Mouse (Mus musculus) CH12.LX (cell line): ENCODE measurements at regions not wholly inside any gene's neighbourhood (a gene's known extent, or its start where the extent isn't known, plus 50 kb on each side); places are given as distances from the start of the nearest gene placed in this dataset.
A peak's percentile ranks its signal among the peaks of the same experiment; 100 is the strongest.

Experiments
- DNase-seq: peaks from one replicate; pipeline ENCODE4 v3.0.0-alpha.2; 2013; ENCODE audit errors: extremely low read depth
- H3K27ac ChIP-seq: 2 replicates; pipeline ENCODE4 v1.5.1; 2012; ENCODE audit warnings: low read depth, mild to moderate bottlenecking, control low read depth, moderate library complexity; ENCODE audit not compliant: insufficient read depth
- H3K27me3 ChIP-seq: replicated peaks from 2 replicates; pipeline ENCODE3; 2012; ENCODE audit warnings: inconsistent platforms
- H3K36me3 ChIP-seq, 2 experiments: replicated peaks in 1 of 2; 2 replicates each; pipeline versions ENCODE3 to v1.6.1; 2012; ENCODE audit warnings: inconsistent platforms in 1 of 2, low read length in 1 of 2, mild to moderate bottlenecking in 1 of 2, mixed read lengths in 1 of 2, moderate library complexity in 1 of 2; ENCODE audit not compliant: control insufficient read depth in 1 of 2, insufficient read depth in 1 of 2
- H3K4me1 ChIP-seq, 2 experiments: 2 replicates each; pipeline ENCODE4 v1.6.1; 2012; ENCODE audit warnings: inconsistent platforms in 1 of 2, moderate library complexity in 1 of 2; ENCODE audit not compliant: insufficient read depth in 2 of 2, control insufficient read depth in 1 of 2
- H3K4me2 ChIP-seq: 2 replicates; pipeline ENCODE4 v1.6.1; 2012; ENCODE audit warnings: low read depth, mild to moderate bottlenecking, control low read depth; ENCODE audit not compliant: poor library complexity, insufficient read depth, severe bottlenecking
- H3K4me3 ChIP-seq, 3 experiments: fragments of 150-350 bp in 1 of 3; sonication (generic) in 1 of 3; replicated peaks in 1 of 3; 2 replicates each; pipeline versions ENCODE3 to v1.5.1; 2011 to 2012; ENCODE audit warnings: low read depth in 2 of 3, low read length in 2 of 3, mild to moderate bottlenecking in 2 of 3, moderate library complexity in 2 of 3, control low read depth in 1 of 3, improper control_type of control experiment in 1 of 3, inconsistent platforms in 1 of 3, mixed read lengths in 1 of 3; ENCODE audit not compliant: poor library complexity in 1 of 3
- H3K79me2 ChIP-seq: replicated peaks from 2 replicates; pipeline ENCODE4 v1.6.1; 2012; ENCODE audit warnings: mild to moderate bottlenecking, moderate library complexity; ENCODE audit not compliant: control insufficient read depth, poor library complexity, insufficient read depth, severe bottlenecking; ENCODE audit errors: extremely low read depth
- H3K9ac ChIP-seq: 2 replicates; pipeline ENCODE4 v1.6.1; 2012; ENCODE audit warnings: low read depth, mild to moderate bottlenecking, control low read depth, moderate library complexity; ENCODE audit not compliant: insufficient read depth
- H3K9me3 ChIP-seq: replicated peaks from 2 replicates; pipeline ENCODE3; 2012; ENCODE audit warnings: low read length, inconsistent platforms, mixed read lengths
- CHD1 ChIP-seq: IDR thresholded peaks from 2 replicates; pipeline ENCODE4 v1.6.1; 2012; ENCODE audit warnings: low read depth, low read length, improper control_type of control experiment, inconsistent platforms
- CHD2 ChIP-seq: IDR thresholded peaks from 2 replicates; pipeline ENCODE4 v1.6.1; 2011; ENCODE audit warnings: low read length, improper control_type of control experiment
- ELF1 ChIP-seq: IDR thresholded peaks from 2 replicates; pipeline ENCODE4 v1.6.1; 2014; ENCODE audit warnings: low read depth, mild to moderate bottlenecking, inconsistent platforms, low read length, improper control_type of control experiment
- EP300 ChIP-seq: IDR thresholded peaks from 2 replicates; pipeline ENCODE4 v1.6.1; 2011; ENCODE audit warnings: low read length, improper control_type of control experiment
- ETS1 ChIP-seq: conservative IDR thresholded peaks from 2 replicates; pipeline ENCODE4 v1.6.1; 2012; ENCODE audit warnings: low read depth, mild to moderate bottlenecking, inconsistent platforms, low read length, improper control_type of control experiment, moderate library complexity
- JUN ChIP-seq: IDR thresholded peaks from 2 replicates; pipeline ENCODE4 v1.6.1; 2011; ENCODE audit warnings: low read depth, mild to moderate bottlenecking, low read length, improper control_type of control experiment, moderate library complexity; ENCODE audit not compliant: insufficient read depth
- KAT2A ChIP-seq: IDR thresholded peaks from 2 replicates; pipeline ENCODE4 v1.6.1; 2012; ENCODE audit warnings: low read length, improper control_type of control experiment, inconsistent platforms; ENCODE audit not compliant: insufficient replicate concordance
- MAFK ChIP-seq: IDR thresholded peaks from 2 replicates; pipeline ENCODE4 v1.6.1; 2011; ENCODE audit warnings: low read length, improper control_type of control experiment; ENCODE audit not compliant: insufficient replicate concordance
- MXI1 ChIP-seq: IDR thresholded peaks from 2 replicates; pipeline ENCODE4 v1.6.1; 2011; ENCODE audit warnings: mild to moderate bottlenecking, low read depth, low read length, improper control_type of control experiment
- NRF1 ChIP-seq: IDR thresholded peaks from 2 replicates; pipeline ENCODE4 v1.6.1; 2014; ENCODE audit warnings: low read depth, mild to moderate bottlenecking, inconsistent platforms, low read length, improper control_type of control experiment, moderate library complexity
- POLR2AphosphoS2 ChIP-seq: IDR thresholded peaks from 2 replicates; pipeline ENCODE4 v1.6.1; 2011; ENCODE audit warnings: low read depth, low read length, improper control_type of control experiment
- RAD21 ChIP-seq: IDR thresholded peaks from 2 replicates; pipeline ENCODE4 v1.6.1; 2011; ENCODE audit warnings: low read depth, mild to moderate bottlenecking, low read length, improper control_type of control experiment, moderate library complexity
- RCOR1 ChIP-seq: conservative IDR thresholded peaks from 2 replicates; pipeline ENCODE4 v1.6.1; 2012; ENCODE audit warnings: low read depth, mild to moderate bottlenecking, inconsistent platforms, low read length, improper control_type of control experiment
- TCF12 ChIP-seq: IDR thresholded peaks from 2 replicates; pipeline ENCODE4 v1.6.1; 2014; ENCODE audit warnings: low read depth, mild to moderate bottlenecking, inconsistent platforms, low read length, improper control_type of control experiment
- UBTF ChIP-seq: IDR thresholded peaks from 2 replicates; pipeline ENCODE4 v1.6.1; 2012; ENCODE audit warnings: low read depth, mild to moderate bottlenecking, inconsistent platforms, low read length, improper control_type of control experiment, moderate library complexity
- USF1 ChIP-seq: IDR thresholded peaks from 2 replicates; pipeline ENCODE4 v1.6.1; 2014; ENCODE audit warnings: low read depth, mild to moderate bottlenecking, inconsistent platforms, low read length, improper control_type of control experiment
- ZC3H11A ChIP-seq: IDR thresholded peaks from 2 replicates; pipeline ENCODE4 v1.6.1; 2012; ENCODE audit warnings: low read depth, mild to moderate bottlenecking, inconsistent platforms, low read length, improper control_type of control experiment
- ZKSCAN1 ChIP-seq: IDR thresholded peaks from 2 replicates; pipeline ENCODE4 v1.6.1; 2012; ENCODE audit warnings: low read depth, inconsistent platforms, low read length, improper control_type of control experiment, borderline replicate concordance
- ZMIZ1 ChIP-seq: IDR thresholded peaks from 2 replicates; pipeline ENCODE4 v1.6.1; 2012; ENCODE audit warnings: low read depth, mild to moderate bottlenecking, inconsistent platforms, low read length, improper control_type of control experiment
- ZNF384 ChIP-seq: IDR thresholded peaks from 2 replicates; pipeline ENCODE4 v1.6.1; 2012; ENCODE audit warnings: low read depth, low read length, improper control_type of control experiment, inconsistent platforms
- dilution Hi-C: fragments of 300-500 bp; cut with MboI; formaldehyde crosslinking; loops from 2 replicates; pipeline ENCODE4 v1.14.3; 2020; ENCODE audit warnings: low sequenced_read_pairs; ENCODE audit not compliant: extremely low pct_unique_long_range_greater_than_20kb, extremely low pct_ligation_motif_present
- in situ Hi-C: fragments of 300-500 bp; cut with MboI; formaldehyde crosslinking; loops from 3 replicates; pipeline ENCODE4 v1.14.3; 2019; ENCODE audit warnings: low sequenced_read_pairs, low pct_ligation_motif_present, low pct_unique_long_range_greater_than_20kb, mixed read lengths

DNA sequence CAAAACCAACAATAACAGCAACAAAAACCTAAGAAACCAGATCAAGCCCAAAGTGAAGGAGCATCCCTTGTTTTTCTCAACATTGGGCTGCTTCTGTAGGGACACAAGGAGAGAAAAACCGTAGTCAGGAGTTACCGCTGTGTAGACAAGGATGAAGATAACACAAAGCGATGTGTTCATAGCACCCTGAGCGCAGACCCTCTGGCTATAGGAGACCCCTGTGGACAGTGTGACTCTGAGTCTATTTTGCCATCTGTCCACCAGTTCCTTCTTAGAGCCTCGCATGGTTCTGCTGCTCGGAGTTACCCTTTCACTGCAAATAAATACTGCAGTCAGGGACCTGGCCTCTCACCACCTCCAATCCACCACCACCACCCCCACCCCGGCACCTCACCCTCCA is 263.7 kb upstream of the Jarid2 start:
- no peaks in the 10 kb centered on the region for H3K36me3 ChIP-seq
- no peak for TF ChIP-seq UBTF
- no peak for TF ChIP-seq TCF12
- TF ChIP-seq ELF1, result no peak
- no peak for TF ChIP-seq ZC3H11A
- TF ChIP-seq JUN, result no peak
- no peak for TF ChIP-seq KAT2A
- TF ChIP-seq RAD21, result no peak
- TF ChIP-seq CHD1, result no peak
- TF ChIP-seq MXI1, result no peak
- TF ChIP-seq CHD2, result no peak
- TF ChIP-seq MAFK, result no peak
- TF ChIP-seq USF1, result no peak
- no peak for TF ChIP-seq RCOR1
- TF ChIP-seq ZMIZ1, result no peak
- TF ChIP-seq ZKSCAN1, result no peak
- TF ChIP-seq EP300, result no peak
- no peak for TF ChIP-seq ETS1
- TF ChIP-seq NRF1, result no peak
- no peak for TF ChIP-seq POLR2AphosphoS2
- dilution Hi-C loops, result no loop called here

DNA sequence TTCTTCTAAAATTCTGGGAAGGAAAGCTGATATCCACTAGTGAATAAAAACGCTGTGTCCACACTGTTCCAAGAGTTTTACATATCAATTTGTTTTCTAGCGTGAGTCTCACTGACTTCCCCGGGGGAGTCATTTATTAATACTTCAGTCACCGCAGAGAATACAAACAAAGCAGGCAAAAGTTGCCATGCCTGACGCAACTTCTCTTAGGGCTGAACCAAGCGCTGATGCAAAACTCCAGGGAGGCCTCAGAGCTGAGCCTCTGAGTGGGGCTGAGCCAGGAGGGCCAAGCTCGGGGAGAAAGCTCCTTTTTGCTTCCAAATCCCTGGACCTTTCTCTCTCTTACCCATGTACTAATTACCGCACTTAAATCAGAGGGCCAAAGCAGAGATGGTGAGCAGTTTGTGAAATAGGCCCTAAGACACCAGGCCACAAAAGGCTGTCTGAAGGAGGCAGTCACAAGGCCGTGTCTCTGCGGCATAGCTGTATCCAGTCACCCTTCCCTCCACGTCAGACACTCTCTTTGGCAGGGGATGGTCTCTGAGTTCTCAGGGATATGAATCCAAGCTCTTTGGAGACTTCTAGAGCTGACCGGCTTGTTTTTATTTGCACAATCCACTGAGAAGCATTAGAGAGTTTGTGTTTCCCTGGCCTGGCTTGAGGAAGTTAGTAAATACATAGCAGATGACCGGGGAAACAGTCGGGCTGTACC is 260.2 kb upstream of the Jarid2 start:
- no peak overlapping the region for H3K9ac ChIP-seq
- no peaks in the 10 kb centered on the region for H3K27me3 ChIP-seq
- TF ChIP-seq ELF1, result no peak
- TF ChIP-seq CHD2, result no peak
- no peak for TF ChIP-seq ZNF384
- no peak for TF ChIP-seq MXI1
- TF ChIP-seq ZMIZ1, result no peak
- dilution Hi-C loops, result no loop called here
- no peaks in the 10 kb centered on the region for H3K79me2 ChIP-seq
- DNase-seq, result peak; percentile 25
- no peaks in the 10 kb centered on the region for H3K36me3 ChIP-seq
- H3K4me2 ChIP-seq, result no peak overlapping the region
- H3K4me3 ChIP-seq, result no peak overlapping the region
- in situ Hi-C loops, result no loop called here
- H3K4me1 ChIP-seq, result peaks cover 5 to 46% of the 10 kb centered on the region in 2 experiments
- no peaks in the 10 kb centered on the region for H3K9me3 ChIP-seq
- H3K27ac ChIP-seq, result no peak overlapping the region

More for the DNA sequence above, 263.7 kb upstream of the Jarid2 start:
- Histone ChIP-seq H3K9ac (no peak overlapping the region), H3K79me2 (no peaks in the 10 kb centered on the region), H3K27ac (no peak overlapping the region), H3K4me2 (no peak overlapping the region), H3K4me3 (no peak overlapping the region), H3K4me1 (peaks cover 2 to 30% of the 10 kb centered on the region in 2 experiments), H3K27me3 (no peaks in the 10 kb centered on the region), H3K9me3 (peaks cover 3% of the 10 kb centered on the region)
- DNase-seq, result no peak
- in situ Hi-C loops, result no loop called here
